Mouse (Mus musculus) forebrain, embryonic 13.5 days (tissue): ENCODE measurements around the gene Ybx2. TPM values are rescaled to one million over a fixed set of nuclear protein-coding genes. Genes with fewer than 3 reads are reported as not detected.

ENCODE experiments used
- ATAC-seq: fragments of 200-750 bp; cut with Nextera tagmentation; 2 replicates; pipeline ENCODE4 v1.8.0; 2017
- H3K27ac ChIP-seq: fragments of 300-500 bp; sonication (generic); 2 replicates; pipeline ENCODE4 v1.5.1; 2015; ENCODE audit warnings: inconsistent platforms, mild to moderate bottlenecking, moderate library complexity
- H3K27me3 ChIP-seq: fragments of 300-500 bp; sonication (generic); 2 replicates; pipeline ENCODE4 v1.6.1; 2015; ENCODE audit warnings: mild to moderate bottlenecking, inconsistent platforms
- H3K36me3 ChIP-seq: fragments of 300-500 bp; sonication (generic); 2 replicates; pipeline ENCODE4 v1.6.1; 2015; ENCODE audit warnings: mild to moderate bottlenecking, inconsistent platforms; ENCODE audit not compliant: poor library complexity, severe bottlenecking
- H3K4me1 ChIP-seq: fragments of 300-500 bp; sonication (generic); 2 replicates; pipeline ENCODE4 v1.6.1; 2015; ENCODE audit warnings: inconsistent platforms
- H3K4me2 ChIP-seq: fragments of 300-500 bp; sonication (generic); 2 replicates; pipeline ENCODE4 v1.6.1; 2015; ENCODE audit warnings: inconsistent platforms, mild to moderate bottlenecking, moderate library complexity
- H3K4me3 ChIP-seq: fragments of 300-500 bp; sonication (generic); 2 replicates; pipeline ENCODE4 v1.5.1; 2015; ENCODE audit warnings: mild to moderate bottlenecking, inconsistent platforms
- H3K9ac ChIP-seq: fragments of 300-500 bp; sonication (generic); 2 replicates; pipeline ENCODE4 v1.6.1; 2015; ENCODE audit warnings: mild to moderate bottlenecking, inconsistent platforms
- H3K9me3 ChIP-seq: fragments of 300-500 bp; sonication (generic); replicated peaks from 2 replicates; pipeline ENCODE4 v1.6.1; 2016; ENCODE audit warnings: inconsistent platforms
- WGBS: fragments of 180-500 bp; shearing (Covaris S2); methylation state at CpG from one replicate; pipeline ENCODE4 v1.1.7; 2015; 5-methylcytosine and 5-hydroxymethylcytosine counted together
- polyA plus RNA-seq: library from polyadenylated mRNA; unstranded; fragments of >200 nt; fragmentation: Nextera tagmentation; extraction: Ambion mirVana; gene quantifications from 2 replicates; pipeline ENCODE4 v1.2.1, GENCODE M21; 2015

Gene Ybx2
- polyA plus RNA-seq, 1 experiment from 2014 or later: 6.0 TPM

DNA sequence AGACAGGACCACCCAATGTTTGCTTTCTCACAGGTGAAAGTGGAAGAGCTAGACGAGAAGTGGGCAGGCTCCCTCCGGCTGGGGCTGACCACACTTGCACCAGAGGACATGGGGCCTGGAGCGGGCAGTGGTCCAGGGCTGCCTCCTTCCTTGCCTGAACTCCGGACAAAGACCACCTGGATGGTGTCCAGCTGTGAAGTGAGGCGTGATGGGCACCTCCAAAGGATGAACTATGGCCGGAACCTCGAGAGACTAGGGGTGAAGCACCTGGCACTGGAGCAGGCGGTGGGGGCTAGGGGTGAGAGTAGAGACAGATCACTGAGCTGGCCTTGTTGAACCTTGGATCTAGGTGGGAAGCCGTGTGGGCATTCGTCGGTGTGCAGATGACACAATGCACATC is 27.0 kb upstream of the Ybx2 start:
- Histone ChIP-seq H3K4me2 (no peak overlapping the region), H3K27me3 (no peaks in the 10 kb centered on the region), H3K27ac (no peak overlapping the region), H3K9me3 (no peaks in the 10 kb centered on the region), H3K36me3 (peaks cover 99% of the 10 kb centered on the region), H3K4me1 (peaks cover 7% of the 10 kb centered on the region), H3K4me3 (no peak overlapping the region), H3K9ac (no peak overlapping the region)
- ATAC-seq: no peak
- WGBS: 92% methylated on average over 11 of the region's 11 CpGs

DNA sequence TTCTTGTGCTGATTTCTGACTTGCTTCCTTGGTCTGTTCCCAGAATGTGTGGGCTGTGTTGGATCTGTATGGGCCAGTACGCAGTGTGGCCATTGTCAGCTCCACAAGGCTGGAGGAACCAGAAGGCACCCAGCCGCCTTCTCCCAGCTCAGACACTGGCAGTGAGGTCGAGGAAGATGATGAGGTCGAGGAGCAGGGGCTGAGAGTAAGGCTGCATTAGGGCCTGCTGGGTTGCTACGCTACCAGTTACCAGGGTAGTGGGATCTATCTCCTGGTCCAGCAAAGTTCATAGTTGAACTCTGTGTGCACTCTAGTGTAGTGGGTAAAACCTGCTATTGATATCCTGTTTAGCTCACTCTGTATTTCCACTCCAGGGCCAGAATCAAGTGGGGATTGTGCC is 26.4 kb upstream of the Ybx2 start:
- Histone ChIP-seq H3K27me3 (no peaks in the 10 kb centered on the region), H3K27ac (no peak overlapping the region), H3K4me1 (peaks cover 8% of the 10 kb centered on the region), H3K9ac (no peak overlapping the region), H3K4me2 (no peak overlapping the region), H3K36me3 (peaks cover 94% of the 10 kb centered on the region), H3K4me3 (no peak overlapping the region), H3K9me3 (no peaks in the 10 kb centered on the region)
- 93% methylated on average over 5 of the region's 5 CpGs for WGBS
- ATAC-seq: no peak

DNA sequence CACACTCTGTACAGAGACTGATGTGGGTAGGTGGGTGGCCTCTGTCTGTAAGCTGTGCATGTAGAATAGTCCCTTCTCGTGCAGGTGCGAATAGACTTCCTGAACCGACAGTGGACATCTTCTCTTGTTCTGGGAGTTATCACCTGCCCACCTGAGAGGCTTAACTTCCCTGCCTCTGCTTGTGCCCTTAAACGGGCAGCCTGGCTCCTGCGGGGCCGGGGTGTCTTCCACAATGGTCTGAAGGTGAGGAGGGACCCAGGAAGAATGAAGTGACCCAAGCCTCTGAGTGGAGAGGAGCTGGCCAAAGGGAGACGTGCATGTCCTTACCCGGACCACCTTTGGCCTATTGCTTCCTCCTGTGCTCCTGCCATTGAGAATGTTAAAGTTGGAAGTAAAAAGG is 25.4 kb upstream of the Ybx2 start:
- no peak overlapping the region for H3K9ac ChIP-seq
- WGBS: 97% methylated on average over 8 of the region's 8 CpGs

DNA sequence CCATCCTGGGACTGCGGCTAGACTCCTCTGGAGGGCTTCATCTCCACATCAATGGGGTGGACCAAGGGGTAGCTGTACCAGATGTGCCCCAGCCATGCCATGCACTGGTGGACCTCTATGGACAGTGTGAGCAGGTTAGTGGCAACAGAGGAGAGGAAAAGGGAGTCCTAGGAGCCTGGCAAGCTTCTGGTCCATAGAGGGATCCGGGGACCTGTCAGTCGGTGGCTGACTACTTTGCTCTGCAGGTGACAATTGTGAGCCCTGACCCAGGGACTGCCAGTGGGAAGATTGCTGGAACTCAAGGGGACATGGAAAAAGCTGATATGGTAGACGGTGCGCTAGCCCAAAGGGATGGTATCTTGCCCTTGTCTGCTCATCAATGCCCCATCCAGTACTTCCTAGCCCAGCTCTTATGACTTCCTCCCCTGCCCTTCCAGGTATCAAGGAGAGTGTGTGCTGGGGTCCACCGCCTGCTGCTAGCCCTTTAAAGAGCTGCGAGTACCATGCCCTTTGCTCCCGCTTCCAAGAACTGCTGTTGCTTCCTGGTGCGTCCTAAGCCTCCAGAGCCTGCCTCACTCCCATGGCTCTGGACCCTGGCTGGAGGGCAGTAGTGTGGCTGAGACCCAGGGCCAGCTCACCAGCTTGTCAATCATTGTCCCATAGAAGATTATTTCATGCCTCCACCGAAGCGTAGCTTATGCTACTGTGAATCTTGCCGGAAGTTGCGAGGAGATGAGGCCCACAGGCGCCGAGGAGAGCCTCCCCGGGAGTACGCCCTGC is 24.6 kb upstream of the Ybx2 start:
- Histone ChIP-seq H3K4me1 (peaks cover 26% of the 10 kb centered on the region), H3K4me2 (no peak overlapping the region), H3K4me3 (no peak overlapping the region; the same call in 1 of the 2 replicates), H3K27me3 (no peaks in the 10 kb centered on the region), H3K9me3 (no peaks in the 10 kb centered on the region), H3K9ac (no peak overlapping the region), H3K36me3 (peaks cover 88% of the 10 kb centered on the region), H3K27ac (no peak overlapping the region)
- no peak for ATAC-seq
- 93% methylated on average over 17 of the region's 17 CpGs for WGBS

More for the DNA sequence above, 25.4 kb upstream of the Ybx2 start:
- peaks cover 88% of the 10 kb centered on the region for H3K36me3 ChIP-seq
- H3K4me3 ChIP-seq: no peak overlapping the region; the same call in 1 of the 2 replicates
- H3K27me3 ChIP-seq: no peaks in the 10 kb centered on the region
- no peak for ATAC-seq
- no peaks in the 10 kb centered on the region for H3K9me3 ChIP-seq
- no peak overlapping the region for H3K27ac ChIP-seq
- no peak overlapping the region for H3K4me2 ChIP-seq
- peaks cover 18% of the 10 kb centered on the region for H3K4me1 ChIP-seq

DNA sequence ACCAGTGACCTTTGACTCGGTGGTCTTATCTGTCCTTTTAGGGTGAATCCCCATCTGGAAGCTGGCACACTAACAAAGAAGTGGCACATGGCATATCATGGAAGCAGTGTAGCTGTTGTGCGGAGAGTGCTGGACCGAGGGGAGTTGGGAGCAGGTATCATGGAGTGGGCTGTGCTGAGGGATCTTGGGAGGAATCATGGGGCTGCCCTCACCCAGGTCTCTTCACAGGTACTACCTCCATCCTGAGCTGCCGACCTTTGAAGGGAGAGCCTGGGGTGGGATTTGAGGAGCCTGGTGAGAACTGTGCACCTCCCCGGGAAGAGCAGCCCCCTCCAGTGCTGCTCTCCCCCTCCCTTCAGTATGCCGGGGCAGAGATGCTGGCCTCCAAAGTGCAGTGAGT is 23.9 kb upstream of the Ybx2 start:
- H3K9me3 ChIP-seq: no peaks in the 10 kb centered on the region
- no peak overlapping the region for H3K4me3 ChIP-seq
- no peak for ATAC-seq
- no peak overlapping the region for H3K4me2 ChIP-seq
- H3K9ac ChIP-seq: no peak overlapping the region
- H3K36me3 ChIP-seq: peaks cover 88% of the 10 kb centered on the region
- no peaks in the 10 kb centered on the region for H3K27me3 ChIP-seq
- 86% methylated on average over 6 of the region's 6 CpGs for WGBS
- H3K4me1 ChIP-seq: peaks cover 27% of the 10 kb centered on the region
- no peak overlapping the region for H3K27ac ChIP-seq

DNA sequence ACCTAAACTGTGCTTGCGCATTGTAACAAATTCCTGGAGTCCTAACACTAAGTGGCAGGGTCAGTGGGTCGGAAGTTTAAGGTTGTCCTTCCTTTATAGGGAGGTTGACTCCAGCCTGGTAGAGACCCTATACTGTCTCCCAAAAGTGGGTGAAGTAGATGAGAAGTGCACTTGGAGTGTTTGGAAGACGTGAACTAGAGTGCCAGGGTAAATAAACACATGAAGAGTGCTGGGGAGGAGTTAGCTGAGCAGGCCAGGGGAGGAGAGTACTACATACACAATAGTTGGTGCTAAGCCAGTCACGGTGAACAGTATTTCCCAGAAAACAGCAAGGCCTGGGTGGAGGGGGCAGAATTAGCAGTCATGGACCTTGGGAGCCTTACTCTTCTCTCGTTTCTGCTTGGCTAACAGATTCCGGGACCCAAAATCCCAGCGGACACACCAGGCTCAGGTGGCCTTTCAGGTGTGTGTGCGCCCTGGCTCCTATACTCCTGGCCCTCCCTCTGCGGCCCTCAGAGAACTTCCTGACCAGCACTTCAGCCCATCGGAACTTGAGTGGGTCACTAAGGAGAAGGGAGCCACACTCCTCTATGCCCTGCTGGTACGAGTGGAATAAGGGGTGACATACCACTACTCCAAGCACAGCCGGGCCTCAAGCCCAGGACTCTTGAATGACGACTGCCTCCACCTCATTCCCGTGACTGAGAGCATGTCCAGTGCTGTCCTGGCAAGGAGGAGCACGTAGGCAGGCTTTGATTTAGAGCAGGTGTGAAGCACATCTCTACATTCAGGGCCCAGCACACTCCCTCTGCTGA is 22.7 kb upstream of the Ybx2 start:
- 78% methylated on average over 15 of the region's 15 CpGs for WGBS
- Histone ChIP-seq H3K27ac (peak overlapping the region; percentile 41; the same call in 1 of the 2 replicates), H3K9me3 (no peaks in the 10 kb centered on the region), H3K4me2 (peak overlapping the region; percentile 100), H3K9ac (peak overlapping the region; percentile 91), H3K27me3 (no peaks in the 10 kb centered on the region), H3K36me3 (peaks cover 88% of the 10 kb centered on the region), H3K4me1 (peaks cover 27% of the 10 kb centered on the region), H3K4me3 (peak overlapping the region; percentile 90)
- ATAC-seq: peak; percentile 19

DNA sequence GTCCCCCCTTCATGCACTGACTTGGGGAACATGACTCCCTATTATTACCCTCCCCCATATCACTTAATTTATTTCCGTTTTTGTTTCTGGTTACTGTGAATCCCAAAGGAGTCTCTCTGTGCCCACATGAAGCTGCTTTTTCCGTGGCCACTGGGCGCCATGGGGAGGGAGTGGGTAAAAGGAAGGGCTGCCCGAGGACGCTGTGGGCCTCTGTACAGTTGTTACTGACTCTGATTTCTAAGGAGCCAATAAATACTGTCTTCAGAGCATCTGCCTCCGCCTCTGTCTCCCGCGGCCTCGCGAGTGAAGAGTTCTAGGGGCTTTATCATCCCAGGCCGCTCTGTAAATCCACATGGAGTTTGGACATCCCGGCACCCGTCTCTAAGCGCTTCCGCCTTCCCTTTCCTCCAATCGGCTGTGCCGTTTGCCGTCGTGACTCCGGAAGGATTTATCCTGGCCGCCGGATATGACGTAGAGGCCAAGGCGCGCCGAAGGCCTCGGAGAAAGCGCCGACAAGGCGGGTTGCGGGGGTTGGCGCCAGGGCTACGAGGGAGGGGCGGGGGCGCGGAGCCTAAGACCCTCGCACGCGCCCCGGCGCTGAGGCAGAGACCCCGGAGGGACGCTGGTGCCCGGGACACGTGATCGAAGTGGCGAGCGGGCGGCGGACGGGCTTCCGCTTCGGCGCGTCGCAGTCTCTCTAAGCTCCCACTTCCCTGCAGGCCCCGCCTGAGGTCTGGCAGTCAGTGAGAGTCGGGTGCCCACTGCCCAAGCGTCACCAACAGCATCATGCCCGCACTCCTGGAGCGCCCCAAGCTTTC is 21.8 kb upstream of the Ybx2 start, which contains the start of gene Gps2:
TSS of gene Gps2 (plus strand) at position 335 of the 818 bp plus-strand sequence.
- Histone ChIP-seq H3K4me3 (peak within 1 kb of the TSS; percentile 90), H3K4me2 (peak within 1 kb of the TSS; percentile 100), H3K27me3 (no peaks in the 10 kb centered on the region), H3K4me1 (peaks cover 30% of the 10 kb centered on the region), H3K9ac (peak within 1 kb of the TSS; percentile 91), H3K27ac (peak within 1 kb of the TSS; percentile 83), H3K9me3 (no peaks in the 10 kb centered on the region), H3K36me3 (peaks cover 88% of the 10 kb centered on the region)
- WGBS: 2% methylated on average over 50 of the region's 61 CpGs
- peak; percentile 93 for ATAC-seq

DNA sequence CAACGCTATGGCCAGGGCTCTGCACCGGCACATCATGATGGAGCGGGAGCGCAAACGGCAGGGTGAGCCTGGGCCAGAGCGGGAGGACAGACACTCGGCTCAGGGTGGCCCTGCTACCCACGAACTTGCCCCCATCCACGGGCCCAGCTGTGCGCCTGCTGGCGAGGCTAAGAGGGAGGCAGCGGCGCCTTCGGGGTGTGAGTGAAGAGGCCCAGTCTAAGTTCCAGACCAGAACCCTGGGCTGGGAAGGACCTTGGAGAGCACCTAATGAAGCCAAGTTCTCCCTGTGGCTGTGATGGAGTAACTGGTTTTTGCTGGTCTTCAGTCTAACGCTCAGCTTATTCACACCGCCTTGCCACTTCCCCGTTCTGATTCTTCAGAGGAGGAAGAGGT is 21.2 kb upstream of the Ybx2 start:
- H3K27me3 ChIP-seq: no peaks in the 10 kb centered on the region
- peak overlapping the region; percentile 90 for H3K4me3 ChIP-seq
- H3K36me3 ChIP-seq: peaks cover 87% of the 10 kb centered on the region
- H3K27ac ChIP-seq: peak overlapping the region; percentile 83
- WGBS: 4% methylated on average over 17 of the region's 17 CpGs
- peaks cover 36% of the 10 kb centered on the region for H3K4me1 ChIP-seq
- H3K9me3 ChIP-seq: no peaks in the 10 kb centered on the region
- ATAC-seq: no peak
- H3K4me2 ChIP-seq: peak overlapping the region; percentile 100
- peak overlapping the region; percentile 91 for H3K9ac ChIP-seq

DNA sequence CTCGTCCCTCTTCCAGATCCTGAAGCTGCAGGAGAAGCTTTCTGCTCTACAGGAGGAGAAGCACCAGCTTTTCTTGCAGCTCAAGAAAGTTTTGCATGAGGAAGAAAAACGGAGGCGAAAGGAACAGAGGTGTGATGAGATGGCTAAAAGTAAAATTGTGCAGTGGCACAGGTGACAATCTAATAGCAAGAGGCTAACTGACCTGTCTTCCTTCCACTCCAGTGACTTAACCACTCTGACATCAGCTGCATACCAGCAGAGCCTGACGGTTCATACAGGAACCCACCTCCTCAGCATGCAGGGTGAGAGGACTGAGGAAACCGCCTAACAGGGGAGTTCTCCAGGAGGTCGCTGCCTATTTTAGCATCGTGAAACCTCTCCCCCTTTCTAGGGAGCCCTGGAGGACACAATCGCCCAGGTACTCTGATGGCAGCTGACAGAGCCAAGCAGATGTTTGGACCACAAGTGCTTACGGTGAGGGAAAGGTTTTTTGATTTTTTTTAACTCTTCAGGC is 20.6 kb upstream of the Ybx2 start:
- Histone ChIP-seq H3K4me3 (peak overlapping the region; percentile 90), H3K4me1 (peaks cover 42% of the 10 kb centered on the region), H3K9me3 (no peaks in the 10 kb centered on the region), H3K9ac (peak overlapping the region; percentile 91), H3K4me2 (peak overlapping the region; percentile 100), H3K27me3 (no peaks in the 10 kb centered on the region), H3K27ac (0 out of 2 replicates have a peak overlapping the region, but pooled peaks have one; percentile 83), H3K36me3 (peaks cover 81% of the 10 kb centered on the region)
- no peak for ATAC-seq
- 35% methylated on average over 9 of the region's 9 CpGs for WGBS

DNA sequence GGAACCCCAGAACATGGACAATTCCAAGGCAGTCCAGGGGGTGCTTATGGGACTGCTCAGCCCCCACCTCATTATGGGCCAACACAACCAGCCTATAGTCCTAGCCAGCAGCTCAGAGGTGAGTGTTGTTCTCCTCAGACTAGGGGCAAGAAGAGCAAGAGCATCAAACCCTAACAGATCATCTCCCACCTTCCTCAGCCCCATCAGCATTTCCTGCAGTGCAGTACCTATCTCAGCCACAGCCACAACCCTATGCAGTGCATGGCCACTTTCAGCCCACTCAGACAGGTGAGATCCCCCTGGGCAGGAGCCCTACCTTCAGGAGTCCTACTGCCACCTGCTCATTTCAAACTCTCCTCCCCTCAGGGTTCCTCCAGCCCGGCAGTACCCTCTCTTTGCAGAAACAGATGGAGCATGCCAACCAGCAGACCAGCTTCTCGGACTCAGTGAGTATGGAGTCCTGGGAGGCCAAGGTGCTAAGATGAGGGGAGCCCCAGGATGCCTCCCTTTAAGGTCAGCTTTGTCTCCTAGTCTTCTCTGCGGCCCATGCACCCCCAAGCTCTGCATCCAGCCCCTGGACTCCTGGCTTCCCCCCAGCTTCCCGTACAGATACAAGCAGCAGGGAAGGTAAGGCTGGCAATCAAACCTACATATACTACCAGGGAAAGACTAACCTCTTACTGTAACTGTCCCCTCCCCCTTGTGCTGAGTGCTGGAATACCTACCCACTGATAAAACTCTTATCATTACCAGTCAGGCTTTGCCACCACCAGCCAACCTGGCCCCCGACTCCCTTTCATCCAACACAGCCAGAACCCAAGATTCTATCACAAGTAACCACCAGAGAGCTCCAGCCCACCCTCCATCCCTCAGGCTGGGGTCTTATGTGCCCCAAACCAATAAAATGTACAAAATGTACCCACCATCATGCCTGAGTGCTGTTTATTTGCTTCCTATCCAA is 19.6 kb upstream of the Ybx2 start:
- Histone ChIP-seq H3K27ac (no peak overlapping the region), H3K36me3 (peaks cover 71% of the 10 kb centered on the region), H3K4me1 (peaks cover 45% of the 10 kb centered on the region), H3K9ac (no peak overlapping the region), H3K27me3 (no peaks in the 10 kb centered on the region), H3K4me2 (peak overlapping the region; percentile 100; the same call in 1 of the 2 replicates), H3K9me3 (no peaks in the 10 kb centered on the region), H3K4me3 (peak overlapping the region; percentile 90)
- no peak for ATAC-seq
- 67% methylated on average over 5 of the region's 5 CpGs for WGBS
